Mouse (Mus musculus): ENCODE results near the gene Eif5.
"Not testable (repeated sequence)": the region's sequence is repeated elsewhere in the genome, so short reads cannot be mapped to it uniquely, and the experiment has no call there.

The Eif5 gene

DNA sequence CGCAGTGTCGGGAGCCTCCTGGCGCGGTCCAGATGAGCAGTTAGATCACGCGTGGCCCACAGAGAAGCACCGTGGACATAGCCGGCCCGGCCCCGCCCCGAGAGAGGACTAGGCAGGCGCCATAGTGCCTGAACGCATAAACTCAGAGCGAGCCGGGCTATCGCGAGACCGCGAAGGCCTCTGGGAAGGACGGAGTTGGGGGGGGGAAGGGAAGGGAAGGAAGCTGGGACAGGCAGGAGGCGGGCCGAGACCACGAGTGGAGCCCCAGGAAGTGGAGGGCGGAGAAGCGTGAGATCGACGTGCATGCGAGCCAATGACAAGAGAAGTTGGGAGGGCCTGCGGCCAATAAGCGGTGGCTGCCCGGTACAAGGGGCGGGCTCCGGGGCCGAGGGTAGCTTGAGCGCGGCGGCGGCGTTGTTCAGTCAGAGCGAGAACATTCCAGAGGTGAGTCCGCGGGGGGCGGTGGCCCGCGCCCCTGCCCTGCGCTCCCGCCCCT, at the start of gene Eif5:
Gene Eif5, plus strand, starts transcription at position 221 of the 496 bp plus-strand sequence.
- DNase-seq (ENCODE audit: low spot score in 2 of 2): peak; percentile 99

DNA sequence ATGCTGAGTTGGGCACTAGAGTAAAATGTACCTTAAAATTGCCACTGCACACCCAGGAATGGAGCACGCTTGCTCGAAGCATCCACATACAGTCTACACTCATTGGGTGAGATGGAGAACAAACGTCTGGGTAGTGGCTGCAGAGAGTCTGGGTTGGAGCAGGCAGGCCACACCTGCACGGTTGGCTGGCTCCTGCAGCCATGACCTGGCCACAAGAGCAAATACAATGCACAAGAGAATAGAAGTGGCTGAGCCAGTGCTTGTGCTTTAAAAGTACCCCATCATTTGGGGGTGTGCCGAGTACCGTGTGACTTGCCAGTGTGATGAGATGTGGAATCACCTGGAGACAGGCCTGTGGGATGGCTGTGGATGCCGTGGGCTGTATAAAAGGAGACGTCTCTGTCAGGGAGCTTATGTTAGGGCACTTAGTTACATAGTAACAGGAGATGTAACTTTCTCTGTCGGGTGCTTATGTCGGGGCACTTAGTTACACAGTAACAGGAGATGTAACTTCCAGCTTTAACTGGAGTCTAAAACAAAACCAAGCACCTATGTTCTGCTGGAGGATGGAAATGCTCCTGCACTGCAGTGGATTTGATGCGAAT, 48.5 kb upstream of the Eif5 start:
- DNase-seq (ENCODE audit: low spot score in 2 of 2): no peak

DNA sequence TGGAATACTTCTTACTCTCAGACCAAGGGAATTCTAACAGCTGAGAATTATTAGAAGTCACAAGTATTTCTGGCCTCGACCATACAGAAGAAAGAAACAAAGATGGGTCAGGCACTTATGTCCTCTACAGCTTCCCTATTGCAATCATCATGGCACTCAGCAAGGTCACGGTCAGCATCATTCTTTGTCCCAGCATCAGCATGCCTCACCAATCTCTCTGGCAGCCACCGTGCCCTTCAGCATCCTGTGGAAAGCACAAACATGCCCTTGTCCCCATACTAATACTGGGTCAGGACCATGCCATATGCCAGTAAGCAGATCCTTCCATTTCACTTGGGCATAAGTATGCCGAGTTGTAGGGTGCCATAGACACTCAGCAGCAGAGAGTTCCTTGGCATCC, 42.9 kb upstream of the Eif5 start:
- DNase-seq (ENCODE audit: low spot score in 2 of 2): no peak

DNA sequence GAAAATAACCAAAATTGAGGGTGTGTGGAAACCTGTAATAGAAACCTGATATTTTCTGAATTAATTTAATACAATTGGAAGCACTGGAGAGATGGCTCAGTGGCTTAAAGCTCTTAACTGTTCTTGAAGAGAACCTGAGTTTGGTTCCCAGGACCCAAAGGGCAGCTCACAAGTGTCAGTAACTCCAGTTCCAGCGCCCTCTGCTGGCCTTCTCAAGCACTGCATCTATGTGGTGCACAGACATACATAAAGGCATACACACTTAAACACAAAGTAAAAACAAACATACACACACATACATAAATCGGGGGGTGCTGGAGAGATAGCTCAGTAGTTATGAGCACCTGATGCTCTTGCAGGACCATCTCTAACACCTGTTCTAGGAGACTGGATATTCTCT, 40.7 kb upstream of the Eif5 start:
- peak in 1 of 2 experiments; percentile 13 for DNase-seq (ENCODE audit: low spot score in 2 of 2)

DNA sequence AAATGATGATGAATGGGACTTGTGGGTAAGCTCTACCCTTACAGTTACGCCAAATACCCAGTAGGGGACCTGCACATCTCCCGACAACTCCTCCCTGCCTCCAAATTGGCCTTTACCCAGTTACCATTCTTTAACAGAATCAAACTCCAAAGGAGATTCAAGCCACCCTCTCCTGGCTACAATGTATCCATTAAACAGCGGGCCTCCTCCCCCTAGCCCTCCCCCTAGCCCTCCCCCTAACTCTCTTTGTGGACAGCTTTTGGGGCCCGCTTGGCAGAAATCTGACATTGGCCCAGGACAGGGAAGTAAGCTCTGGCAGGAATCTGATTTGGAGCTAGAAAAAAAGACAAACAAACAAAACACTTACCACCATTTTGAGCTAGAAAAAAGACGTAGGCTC, 38.2 kb upstream of the Eif5 start:
- DNase-seq (ENCODE audit: low spot score in 2 of 2): no peak

DNA sequence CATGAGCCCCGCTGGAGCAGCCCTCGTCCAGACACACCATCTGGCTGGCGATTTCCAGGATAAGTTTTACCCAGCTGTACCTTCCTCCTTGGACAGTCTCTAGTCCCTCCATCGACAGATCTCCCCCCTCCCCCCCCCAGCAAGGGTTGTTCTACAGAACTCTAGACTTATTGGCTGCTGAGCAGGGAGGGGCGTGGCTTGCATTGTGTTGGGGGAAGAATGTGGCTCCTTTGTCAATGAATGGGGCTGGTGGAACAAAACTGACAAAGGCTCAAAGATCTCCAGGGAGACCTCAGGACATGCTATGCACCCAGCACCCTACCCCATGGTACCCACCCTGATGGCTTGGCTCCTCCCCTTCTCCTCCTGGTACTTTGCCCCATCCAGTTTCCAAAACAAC, 37.1 kb upstream of the Eif5 start:
- no peak for DNase-seq (ENCODE audit: low spot score in 2 of 2)

DNA sequence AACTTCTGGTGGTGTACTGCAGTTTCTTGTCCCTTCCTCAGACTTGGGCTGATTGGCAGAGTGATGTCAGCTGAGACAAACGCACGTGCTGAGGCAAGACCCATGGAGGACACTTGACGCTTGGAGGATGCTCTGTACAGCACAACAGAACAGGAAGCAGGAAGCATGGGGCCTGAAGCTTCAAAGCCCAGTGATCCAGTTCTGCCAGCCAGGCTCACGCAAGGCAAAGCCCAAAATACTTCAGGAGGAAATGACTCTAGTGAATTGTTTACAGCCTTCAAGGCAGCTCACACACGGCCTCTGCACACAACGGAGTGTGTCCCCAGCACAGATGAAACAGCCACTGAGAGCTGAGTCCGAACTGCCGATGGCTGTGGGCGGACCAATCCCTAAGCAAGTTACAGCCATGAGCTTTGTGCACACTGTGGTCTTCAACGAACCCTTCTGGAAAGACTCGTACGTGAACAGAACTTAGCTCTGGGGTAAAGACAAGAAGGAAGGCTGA, 34.7 kb upstream of the Eif5 start:
- DNase-seq (ENCODE audit: low spot score in 2 of 2): no peak

DNA sequence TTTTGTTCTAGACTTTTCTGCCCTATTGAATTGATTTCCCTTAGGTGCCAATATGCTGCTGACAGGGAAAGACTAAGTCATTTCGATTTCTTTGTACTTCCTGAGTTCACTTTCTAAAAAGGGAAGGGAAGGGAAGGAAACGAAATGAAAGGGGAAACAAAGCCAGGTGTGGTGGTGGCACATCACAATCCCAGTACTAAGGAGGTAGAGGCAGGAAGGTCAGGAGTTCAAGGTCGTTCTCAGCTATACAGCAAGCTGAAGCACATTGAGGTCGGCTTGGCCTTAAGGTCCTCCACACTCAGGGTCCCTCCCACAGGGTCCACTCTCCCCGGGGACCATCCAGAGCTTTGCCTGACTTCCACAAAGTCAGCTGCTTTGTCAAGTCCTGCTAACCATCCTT, 34.2 kb upstream of the Eif5 start:
- no peak for DNase-seq (ENCODE audit: low spot score in 2 of 2)

DNA sequence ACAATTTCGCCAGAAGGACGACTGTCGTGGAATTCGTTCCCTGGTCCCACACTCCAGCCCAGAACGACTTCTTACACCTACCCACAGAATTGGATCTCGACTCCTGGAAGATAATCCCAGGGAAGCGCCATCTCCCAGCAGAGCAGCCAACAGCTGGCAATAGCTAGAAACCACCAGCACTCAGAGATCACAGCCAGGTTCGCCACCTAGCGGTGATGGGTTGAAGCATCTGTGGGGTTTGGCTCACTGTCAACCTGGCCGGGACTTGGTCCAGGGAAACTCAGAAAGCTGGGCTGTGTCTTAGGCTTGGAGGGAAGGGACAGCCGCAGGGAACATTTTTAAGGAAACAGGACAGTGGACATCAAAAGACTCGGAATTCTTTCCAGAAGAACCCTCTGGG, 32.9 kb upstream of the Eif5 start:
- peak; percentile 48 to 63 for DNase-seq (ENCODE audit: low spot score in 2 of 2)

DNA sequence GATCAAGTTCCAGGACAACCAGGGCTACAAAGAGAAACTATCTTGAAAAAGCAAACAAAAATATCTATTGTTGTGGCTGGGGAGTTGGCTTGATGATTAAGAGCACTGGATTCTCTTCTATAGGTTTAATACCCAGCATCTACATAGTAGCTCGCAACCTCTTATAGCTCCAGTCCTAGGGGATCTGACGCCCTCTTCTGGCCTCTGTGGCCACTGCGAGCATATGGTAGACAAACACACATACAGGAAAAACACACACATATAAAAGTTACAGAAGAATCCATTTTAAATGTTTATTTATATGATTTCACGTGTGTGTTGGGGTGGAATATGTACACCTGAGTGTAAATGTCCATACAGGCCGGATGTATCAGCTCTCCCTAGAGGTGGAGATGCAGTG, 30.8 kb upstream of the Eif5 start:
- DNase-seq (ENCODE audit: low spot score in 2 of 2): no peak

DNA sequence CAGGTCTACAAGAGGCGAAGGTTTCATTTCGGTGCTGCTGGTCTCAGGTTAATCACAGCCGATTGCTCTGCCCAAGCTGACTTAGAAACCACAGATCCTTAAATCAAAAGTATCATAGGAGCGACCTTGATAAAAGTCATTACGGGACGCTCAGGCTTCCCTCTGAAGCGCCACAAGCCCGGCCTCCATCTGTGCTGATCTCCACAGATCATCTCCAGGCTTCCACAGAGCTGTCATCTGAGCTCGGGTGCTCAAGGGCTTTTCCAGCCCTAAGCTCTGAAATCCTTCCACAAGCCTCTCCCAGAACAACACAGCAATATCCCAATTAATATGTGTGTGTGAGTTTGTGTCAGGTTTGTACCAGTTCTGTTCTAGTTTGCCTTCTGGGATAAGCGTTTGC, 29.9 kb upstream of the Eif5 start:
- DNase-seq (ENCODE audit: low spot score in 2 of 2): no peak

DNA sequence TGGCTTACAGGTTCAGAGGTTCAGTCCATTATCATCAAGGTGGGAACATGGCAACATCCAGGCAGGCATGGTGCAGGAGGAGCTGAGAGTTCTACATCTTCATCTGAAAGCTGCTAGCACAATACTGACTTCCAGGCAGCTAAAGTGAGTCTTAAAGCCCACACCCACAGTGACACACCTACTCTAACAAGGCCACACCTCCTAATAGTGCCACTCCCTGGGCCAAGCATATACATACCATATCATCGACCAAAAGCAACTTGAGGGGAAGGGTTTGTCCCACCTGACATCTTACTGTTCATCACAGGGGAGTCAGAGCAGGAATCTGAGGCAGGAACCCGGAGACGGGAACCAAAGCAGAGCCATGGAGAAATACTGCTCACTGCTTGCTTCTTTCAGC, 29.4 kb upstream of the Eif5 start:
- not testable (repeated sequence) for DNase-seq (ENCODE audit: low spot score in 2 of 2)

DNA sequence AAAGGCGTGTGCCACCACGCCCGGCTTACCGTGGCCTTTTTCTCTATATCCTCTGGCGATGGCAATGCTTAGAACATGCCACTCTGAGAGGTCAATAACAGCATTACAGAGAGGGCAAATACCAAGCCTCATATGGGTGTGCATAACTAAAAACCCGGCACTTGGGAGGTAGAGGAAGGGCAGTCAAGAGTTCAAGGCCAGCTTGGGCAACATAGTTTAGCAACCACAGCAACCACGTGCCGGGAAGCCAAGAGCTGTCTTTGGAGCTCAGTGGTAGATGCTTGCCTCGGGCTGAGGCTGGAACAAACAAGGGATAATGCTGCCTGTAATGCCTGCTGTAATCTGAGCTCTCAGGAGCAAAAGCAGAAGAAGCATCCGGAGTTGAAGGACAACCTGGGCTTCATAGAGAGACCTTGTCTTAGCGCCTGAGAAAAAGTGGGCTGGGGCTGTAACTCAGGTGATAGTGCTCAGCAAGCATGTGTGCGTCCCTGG, 25.2 kb upstream of the Eif5 start:
- no peak for DNase-seq (ENCODE audit: low spot score in 2 of 2)

DNA sequence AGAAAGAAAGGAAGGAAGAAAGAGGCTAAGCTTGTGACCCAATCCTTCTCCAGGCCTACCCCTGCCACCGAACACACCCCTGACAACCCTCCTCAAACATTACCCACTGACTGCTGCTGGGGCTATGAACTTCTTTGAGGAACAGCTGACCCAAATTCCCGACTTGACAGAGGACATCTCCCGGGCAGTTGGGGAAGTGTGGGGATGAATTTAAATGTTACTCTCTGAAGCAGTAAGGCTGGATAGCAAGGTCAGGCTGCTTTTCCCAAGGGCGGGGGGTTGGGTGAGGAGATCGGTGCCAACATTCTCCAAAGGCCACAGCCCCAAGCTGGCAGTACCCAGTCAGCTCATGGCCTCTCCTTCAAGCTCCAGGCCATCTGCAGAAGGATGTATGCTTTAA, 24.1 kb upstream of the Eif5 start:
- no peak for DNase-seq (ENCODE audit: low spot score in 2 of 2)

DNA sequence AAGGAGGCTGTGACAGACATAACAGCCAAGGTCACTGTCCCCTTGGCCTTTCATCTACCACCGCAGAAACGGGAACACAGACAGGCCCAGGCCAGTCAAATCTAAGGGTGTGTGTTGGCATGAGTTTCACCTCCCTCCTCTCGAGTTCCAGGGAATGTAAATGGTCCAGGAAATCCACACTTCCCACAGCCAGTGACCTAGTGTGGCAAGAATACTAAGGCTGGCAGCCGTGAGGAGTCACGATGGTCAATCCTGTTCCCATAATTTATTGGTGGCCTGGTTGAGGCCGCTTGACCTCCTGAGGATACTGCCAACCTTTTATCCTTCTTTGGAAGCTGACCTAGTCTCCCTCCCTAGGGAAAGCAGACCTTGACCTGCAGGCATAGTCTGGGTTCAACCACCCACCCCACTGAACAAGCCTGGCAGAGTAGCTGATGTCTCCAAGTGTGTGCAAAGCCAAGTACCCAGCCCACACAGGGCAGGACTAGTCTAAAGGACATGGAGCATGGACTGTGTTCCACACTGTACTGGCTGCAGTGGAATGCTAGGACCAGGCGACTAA, 23.5 kb upstream of the Eif5 start:
- DNase-seq (ENCODE audit: low spot score in 2 of 2): no peak

DNA sequence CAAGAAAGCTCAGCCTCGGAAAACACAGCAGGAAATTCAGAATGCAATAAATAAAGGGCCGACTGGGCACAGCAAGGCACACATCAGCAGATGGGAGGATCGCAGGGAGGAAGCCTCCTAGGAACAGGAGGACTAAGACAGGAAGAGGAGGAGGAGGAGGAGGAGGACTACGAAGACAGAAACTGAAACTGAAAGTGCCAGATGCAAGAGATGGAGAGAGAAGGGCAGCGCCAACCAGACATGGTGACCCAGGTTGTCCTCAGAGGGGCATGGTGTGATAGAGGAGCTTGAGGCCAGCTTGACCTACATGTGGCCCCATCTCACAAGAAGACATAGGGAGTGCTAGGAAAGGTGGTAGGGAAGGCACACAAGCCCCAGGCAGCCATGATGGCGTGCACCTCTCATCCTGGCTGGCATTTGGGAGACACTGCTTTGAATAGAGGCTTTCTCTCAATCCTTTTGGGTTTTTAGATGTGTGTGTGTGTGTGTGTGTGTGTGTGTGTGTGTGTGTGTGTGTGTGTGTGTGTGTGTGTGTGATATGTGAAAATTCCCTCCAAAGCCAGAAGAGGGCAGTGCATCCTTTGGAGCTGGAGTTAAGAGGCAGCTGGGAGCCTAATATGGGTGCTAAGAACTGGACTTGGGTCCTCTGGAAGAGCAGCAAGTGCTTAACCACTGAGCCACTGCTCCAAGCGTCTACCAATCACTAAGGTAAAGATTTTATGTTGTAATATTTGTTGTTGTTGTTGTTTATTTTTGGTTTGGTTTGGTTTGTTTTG, 22.8 kb upstream of the Eif5 start:
- no peak for DNase-seq (ENCODE audit: low spot score in 2 of 2)

DNA sequence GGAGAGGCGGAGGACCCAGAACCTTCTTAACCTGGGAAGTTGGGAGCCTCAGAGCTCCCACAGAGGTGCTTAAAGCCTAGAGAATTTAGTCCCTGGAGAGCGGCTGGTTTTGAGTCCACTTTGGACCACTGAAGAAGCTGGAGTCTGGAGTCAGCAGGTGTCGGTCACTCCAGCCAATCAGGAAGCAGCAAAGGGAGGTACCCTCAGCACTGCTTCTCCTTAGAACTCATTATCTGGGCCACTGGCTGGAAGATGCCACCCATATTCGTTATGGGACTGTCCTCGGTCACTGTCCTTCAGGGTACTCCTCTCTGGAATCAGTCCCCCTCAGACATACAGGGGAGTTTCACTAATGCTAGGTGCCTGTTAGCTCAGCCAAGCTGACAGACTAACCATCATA, 21.9 kb upstream of the Eif5 start:
- no peak for DNase-seq (ENCODE audit: low spot score in 2 of 2)

DNA sequence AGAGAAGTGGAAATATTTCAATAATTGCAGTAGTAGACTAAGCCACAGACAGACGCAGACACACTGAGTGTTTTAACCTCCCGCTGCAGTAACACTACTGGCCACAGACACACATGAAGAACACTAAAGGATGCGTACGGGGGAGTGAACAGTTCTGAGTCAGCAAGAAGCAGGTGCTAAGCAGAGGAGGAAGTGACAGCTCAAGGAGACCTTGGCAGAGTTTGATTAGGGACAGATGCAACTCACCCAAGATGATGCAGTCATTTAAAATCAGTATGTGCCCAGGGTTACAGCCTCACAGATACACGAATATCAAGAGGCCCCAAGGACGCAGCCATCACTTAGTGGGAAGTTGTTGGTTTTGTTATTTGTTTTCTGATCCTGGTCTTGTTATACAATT, 21.0 kb upstream of the Eif5 start:
- DNase-seq (ENCODE audit: low spot score in 2 of 2): no peak

DNA sequence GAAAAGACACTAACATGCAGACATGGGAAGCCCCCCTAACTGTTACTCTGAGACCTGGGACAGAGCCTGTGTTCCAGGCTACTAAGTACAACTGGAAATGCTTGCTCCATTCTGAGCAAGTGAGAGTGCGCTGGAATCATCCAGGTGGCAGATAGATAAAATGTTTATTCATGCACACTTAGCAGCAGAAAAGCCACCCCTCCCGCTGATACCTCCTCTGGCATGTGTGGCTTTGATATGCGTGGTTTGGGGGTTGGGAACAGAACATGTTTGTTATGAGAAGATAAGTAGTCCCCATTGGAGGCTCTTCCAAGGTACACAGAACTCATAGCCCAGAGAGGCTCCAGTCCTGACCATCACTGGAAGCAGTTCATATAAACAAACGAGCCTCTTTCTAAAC, 19.9 kb upstream of the Eif5 start:
- no peak for DNase-seq (ENCODE audit: low spot score in 2 of 2)

DNA sequence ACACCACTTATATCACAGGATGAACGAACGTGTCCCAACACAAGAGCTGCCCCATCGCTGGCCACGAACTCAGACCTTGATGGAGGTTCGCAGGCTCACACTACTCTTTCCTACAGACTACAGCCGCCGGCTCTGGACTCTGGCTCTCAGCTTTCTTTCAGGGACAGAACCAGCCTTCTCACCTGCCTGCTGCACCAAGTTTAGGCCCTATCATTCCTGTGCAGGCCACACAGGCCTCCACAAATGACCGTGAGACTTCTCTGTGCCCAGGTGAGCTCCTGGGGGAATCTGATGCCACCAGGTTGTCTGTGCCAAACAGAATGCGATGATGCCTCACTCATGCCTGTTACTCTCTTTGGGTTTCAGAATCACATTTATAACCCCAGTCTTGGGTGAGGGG, 19.4 kb upstream of the Eif5 start:
- no peak for DNase-seq (ENCODE audit: low spot score in 2 of 2)

DNA sequence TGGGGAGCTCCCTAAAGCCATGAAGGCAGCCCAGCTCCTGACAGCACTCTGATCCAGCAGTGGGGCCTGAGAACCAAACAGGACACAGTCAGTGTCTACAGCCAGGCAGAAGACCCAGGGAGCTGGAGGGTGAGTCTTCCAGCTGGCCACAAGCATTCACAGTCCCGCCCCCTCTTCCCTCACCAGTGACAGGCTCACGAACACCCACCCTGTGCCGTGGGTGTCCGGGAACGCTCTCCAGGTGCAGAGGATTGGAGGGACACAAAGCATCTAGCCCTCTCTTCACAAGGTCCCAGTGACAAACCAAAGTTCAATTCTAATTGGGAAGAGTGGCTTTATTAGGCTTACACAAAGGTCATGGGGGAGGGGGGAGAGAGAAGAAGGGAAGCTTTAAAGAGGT, 18.0 kb upstream of the Eif5 start:
- no peak for DNase-seq (ENCODE audit: low spot score in 2 of 2)

DNA sequence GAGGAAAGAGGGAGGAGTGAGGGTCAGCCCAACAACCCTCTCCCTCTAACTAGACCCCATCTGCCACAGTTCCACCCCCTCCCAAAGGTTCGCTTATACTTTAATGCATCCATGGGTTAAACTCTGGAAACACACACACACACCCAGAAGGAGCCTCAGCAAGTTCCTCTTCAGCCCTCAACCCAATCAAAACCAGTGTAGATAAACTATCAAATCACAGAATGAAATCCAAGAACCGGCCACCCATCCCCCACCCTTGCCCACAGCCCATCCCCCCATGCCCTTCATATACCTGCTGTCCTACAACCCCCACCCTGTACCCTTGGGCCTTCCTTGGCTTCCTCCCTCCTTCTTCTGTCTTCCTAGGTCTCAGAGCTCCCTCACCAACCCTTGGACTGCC, 16.8 kb upstream of the Eif5 start:
- DNase-seq (ENCODE audit: low spot score in 2 of 2): no peak

DNA sequence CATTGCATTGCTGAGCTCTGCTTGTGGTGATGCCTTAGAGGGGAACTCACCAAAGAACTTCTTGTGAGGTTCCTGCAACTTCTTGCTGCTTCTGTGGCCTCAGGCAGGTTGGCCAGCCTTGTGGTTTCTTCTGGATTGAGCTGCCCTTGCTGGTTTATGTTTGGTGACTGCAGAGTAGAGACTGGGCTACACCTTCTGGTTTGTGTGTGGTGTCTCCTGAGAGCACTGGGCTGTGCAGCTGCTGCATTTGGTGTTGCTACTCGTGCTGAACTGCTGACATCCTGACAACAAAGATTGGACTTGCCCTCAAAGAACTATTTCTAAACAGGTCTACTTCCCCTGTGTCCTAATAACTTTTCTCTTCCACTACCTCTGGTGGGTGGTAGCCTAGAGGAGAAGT, 13.3 kb upstream of the Eif5 start:
- no peak for DNase-seq (ENCODE audit: low spot score in 2 of 2)

Data from natural killer cell, adult 2 months (primary cell).